Mouse (Mus musculus): ENCODE data around the gene Plxna4. TPM values are rescaled to one million over a fixed set of nuclear protein-coding genes. Genes with fewer than 3 reads are reported as not detected.

Plxna4 gene
- total RNA-seq, 1 experiment, result 0.98 TPM

GRCm38 (mm10) chr6:32540155-32540554, 47.8 kb downstream of the Plxna4 start:
- Histone ChIP-seq H3K9me3 (ENCODE audit: control insufficient read depth, insufficient read depth, low read depth, low read length) (no peaks in the 10 kb centered on the region), H3K9ac (ENCODE audit: insufficient read depth, low read depth, low read length, poor library complexity, severe bottlenecking) (no peak overlapping the region), H3K36me3 (ENCODE audit: control insufficient read depth, insufficient read depth, low read length, poor library complexity, severe bottlenecking) (no peaks in the 10 kb centered on the region), H3K4me1 (ENCODE audit: control insufficient read depth in 2 of 2, insufficient read depth in 2 of 2, low read length in 2 of 2, poor library complexity in 1 of 2) (no peaks in the 10 kb centered on the region), H3K27ac (ENCODE audit: insufficient read depth, low read depth, low read length, poor library complexity, severe bottlenecking) (no peak overlapping the region), H3K4me3 (ENCODE audit: insufficient read depth in 1 of 2, low read depth in 1 of 2, low read length in 2 of 2, poor library complexity in 1 of 2, severe bottlenecking in 1 of 2) (no peak overlapping the region)
- no peak for TF ChIP-seq HCFC1 (IDR thresholded peaks at IDR 0.05; ENCODE audit: borderline replicate concordance, insufficient read depth, low read length)
- no peak for TF ChIP-seq CHD2 (IDR thresholded peaks at IDR 0.05; ENCODE audit: low read depth, low read length)
- TF ChIP-seq ZNF384 (IDR thresholded peaks at IDR 0.05; ENCODE audit: low read depth, low read length), result no peak
- TF ChIP-seq ZC3H11A (IDR thresholded peaks at IDR 0.05; ENCODE audit: borderline replicate concordance, low read depth, low read length), result no peak
- TF ChIP-seq MAFK (IDR thresholded peaks at IDR 0.05; ENCODE audit: insufficient read depth, low read depth, low read length), result no peak
- DNase-seq (ENCODE audit: low read depth, low spot score), result no peak
- in situ Hi-C loops (cut with MboI; ENCODE audit: low sequenced_read_pairs in 2 of 2, unreplicated experiment in 2 of 2), result no loop called here

GRCm38 (mm10) chr6:32533962-32534740, 53.8 kb downstream of the Plxna4 start:
- H3K4me3 ChIP-seq (ENCODE audit: insufficient read depth in 1 of 2, low read depth in 1 of 2, low read length in 2 of 2, poor library complexity in 1 of 2, severe bottlenecking in 1 of 2), result no peak overlapping the region
- H3K9me3 ChIP-seq (ENCODE audit: control insufficient read depth, insufficient read depth, low read depth, low read length), result no peaks in the 10 kb centered on the region
- no peaks in the 10 kb centered on the region for H3K4me1 ChIP-seq (ENCODE audit: control insufficient read depth in 2 of 2, insufficient read depth in 2 of 2, low read length in 2 of 2, poor library complexity in 1 of 2)
- H3K36me3 ChIP-seq (ENCODE audit: control insufficient read depth, insufficient read depth, low read length, poor library complexity, severe bottlenecking), result no peaks in the 10 kb centered on the region
- no peak overlapping the region for H3K9ac ChIP-seq (ENCODE audit: insufficient read depth, low read depth, low read length, poor library complexity, severe bottlenecking)
- H3K27ac ChIP-seq (ENCODE audit: insufficient read depth, low read depth, low read length, poor library complexity, severe bottlenecking), result no peak overlapping the region
- TF ChIP-seq ZNF384 (IDR thresholded peaks at IDR 0.05; ENCODE audit: low read depth, low read length) (no peak), CHD2 (IDR thresholded peaks at IDR 0.05; ENCODE audit: low read depth, low read length) (no peak), MAFK (IDR thresholded peaks at IDR 0.05; ENCODE audit: insufficient read depth, low read depth, low read length) (no peak), ZC3H11A (IDR thresholded peaks at IDR 0.05; ENCODE audit: borderline replicate concordance, low read depth, low read length) (no peak), HCFC1 (IDR thresholded peaks at IDR 0.05; ENCODE audit: borderline replicate concordance, insufficient read depth, low read length) (no peak)
- in situ Hi-C loops (cut with MboI; ENCODE audit: low sequenced_read_pairs in 2 of 2, unreplicated experiment in 2 of 2), result no loop called here
- no peak for DNase-seq (ENCODE audit: low read depth, low spot score)

GRCm38 (mm10) chr6:32528081-32528570, 59.9 kb downstream of the Plxna4 start:
- DNase-seq (ENCODE audit: low read depth, low spot score), result no peak
- TF ChIP-seq ZC3H11A (IDR thresholded peaks at IDR 0.05; ENCODE audit: borderline replicate concordance, low read depth, low read length), result no peak
- TF ChIP-seq CHD2 (IDR thresholded peaks at IDR 0.05; ENCODE audit: low read depth, low read length), result no peak
- TF ChIP-seq HCFC1 (IDR thresholded peaks at IDR 0.05; ENCODE audit: borderline replicate concordance, insufficient read depth, low read length), result no peak
- no peak for TF ChIP-seq MAFK (IDR thresholded peaks at IDR 0.05; ENCODE audit: insufficient read depth, low read depth, low read length)
- Histone ChIP-seq H3K4me3 (ENCODE audit: insufficient read depth in 1 of 2, low read depth in 1 of 2, low read length in 2 of 2, poor library complexity in 1 of 2, severe bottlenecking in 1 of 2) (no peak overlapping the region), H3K27ac (ENCODE audit: insufficient read depth, low read depth, low read length, poor library complexity, severe bottlenecking) (no peak overlapping the region), H3K9ac (ENCODE audit: insufficient read depth, low read depth, low read length, poor library complexity, severe bottlenecking) (no peak overlapping the region), H3K36me3 (ENCODE audit: control insufficient read depth, insufficient read depth, low read length, poor library complexity, severe bottlenecking) (no peaks in the 10 kb centered on the region), H3K9me3 (ENCODE audit: control insufficient read depth, insufficient read depth, low read depth, low read length) (no peaks in the 10 kb centered on the region), H3K4me1 (ENCODE audit: control insufficient read depth in 2 of 2, insufficient read depth in 2 of 2, low read length in 2 of 2, poor library complexity in 1 of 2) (no peaks in the 10 kb centered on the region)
- in situ Hi-C loops (cut with MboI; ENCODE audit: low sequenced_read_pairs in 2 of 2, unreplicated experiment in 2 of 2), result no loop called here

- Histone ChIP-seq H3K27ac (ENCODE audit: insufficient read depth, low read depth, low read length, poor library complexity, severe bottlenecking) (no peak overlapping the region), H3K9ac (ENCODE audit: insufficient read depth, low read depth, low read length, poor library complexity, severe bottlenecking) (no peak overlapping the region), H3K9me3 (ENCODE audit: control insufficient read depth, insufficient read depth, low read depth, low read length) (no peaks in the 10 kb centered on the region), H3K4me3 (ENCODE audit: insufficient read depth in 1 of 2, low read depth in 1 of 2, low read length in 2 of 2, poor library complexity in 1 of 2, severe bottlenecking in 1 of 2) (no peak overlapping the region), H3K36me3 (ENCODE audit: control insufficient read depth, insufficient read depth, low read length, poor library complexity, severe bottlenecking) (no peaks in the 10 kb centered on the region), H3K4me1 (ENCODE audit: control insufficient read depth in 2 of 2, insufficient read depth in 2 of 2, low read length in 2 of 2, poor library complexity in 1 of 2) (no peaks in the 10 kb centered on the region)
- no peak for DNase-seq (ENCODE audit: low read depth, low spot score)
- in situ Hi-C loops (cut with MboI; ENCODE audit: low sequenced_read_pairs in 2 of 2, unreplicated experiment in 2 of 2), result no loop called here
- TF ChIP-seq MAFK (IDR thresholded peaks at IDR 0.05; ENCODE audit: insufficient read depth, low read depth, low read length), result no peak
Measured at GRCm38 (mm10) chr6:32527518-32527917, 60.5 kb downstream of the Plxna4 start.

GRCm38 (mm10) chr6:32526762-32527161, 61.2 kb downstream of the Plxna4 start:
- no peak for DNase-seq (ENCODE audit: low read depth, low spot score)
- Histone ChIP-seq H3K9me3 (ENCODE audit: control insufficient read depth, insufficient read depth, low read depth, low read length) (no peaks in the 10 kb centered on the region), H3K9ac (ENCODE audit: insufficient read depth, low read depth, low read length, poor library complexity, severe bottlenecking) (no peak overlapping the region), H3K4me3 (ENCODE audit: insufficient read depth in 1 of 2, low read depth in 1 of 2, low read length in 2 of 2, poor library complexity in 1 of 2, severe bottlenecking in 1 of 2) (no peak overlapping the region), H3K4me1 (ENCODE audit: control insufficient read depth in 2 of 2, insufficient read depth in 2 of 2, low read length in 2 of 2, poor library complexity in 1 of 2) (no peaks in the 10 kb centered on the region), H3K27ac (ENCODE audit: insufficient read depth, low read depth, low read length, poor library complexity, severe bottlenecking) (no peak overlapping the region), H3K36me3 (ENCODE audit: control insufficient read depth, insufficient read depth, low read length, poor library complexity, severe bottlenecking) (no peaks in the 10 kb centered on the region)
- in situ Hi-C loops (cut with MboI; ENCODE audit: low sequenced_read_pairs in 2 of 2, unreplicated experiment in 2 of 2), result no loop called here
- no peak for TF ChIP-seq MAFK (IDR thresholded peaks at IDR 0.05; ENCODE audit: insufficient read depth, low read depth, low read length)
- no peak for TF ChIP-seq HCFC1 (IDR thresholded peaks at IDR 0.05; ENCODE audit: borderline replicate concordance, insufficient read depth, low read length)
- TF ChIP-seq ZNF384 (IDR thresholded peaks at IDR 0.05; ENCODE audit: low read depth, low read length), result no peak
- no peak for TF ChIP-seq ZC3H11A (IDR thresholded peaks at IDR 0.05; ENCODE audit: borderline replicate concordance, low read depth, low read length)
- TF ChIP-seq CHD2 (IDR thresholded peaks at IDR 0.05; ENCODE audit: low read depth, low read length), result no peak

Measured in ES-E14 (cell line).